Mouse (Mus musculus): Measurements from ENCODE around the gene Adk.
A peak's percentile ranks its signal among the peaks of the same experiment; 100 is the strongest.

The Adk gene

DNA sequence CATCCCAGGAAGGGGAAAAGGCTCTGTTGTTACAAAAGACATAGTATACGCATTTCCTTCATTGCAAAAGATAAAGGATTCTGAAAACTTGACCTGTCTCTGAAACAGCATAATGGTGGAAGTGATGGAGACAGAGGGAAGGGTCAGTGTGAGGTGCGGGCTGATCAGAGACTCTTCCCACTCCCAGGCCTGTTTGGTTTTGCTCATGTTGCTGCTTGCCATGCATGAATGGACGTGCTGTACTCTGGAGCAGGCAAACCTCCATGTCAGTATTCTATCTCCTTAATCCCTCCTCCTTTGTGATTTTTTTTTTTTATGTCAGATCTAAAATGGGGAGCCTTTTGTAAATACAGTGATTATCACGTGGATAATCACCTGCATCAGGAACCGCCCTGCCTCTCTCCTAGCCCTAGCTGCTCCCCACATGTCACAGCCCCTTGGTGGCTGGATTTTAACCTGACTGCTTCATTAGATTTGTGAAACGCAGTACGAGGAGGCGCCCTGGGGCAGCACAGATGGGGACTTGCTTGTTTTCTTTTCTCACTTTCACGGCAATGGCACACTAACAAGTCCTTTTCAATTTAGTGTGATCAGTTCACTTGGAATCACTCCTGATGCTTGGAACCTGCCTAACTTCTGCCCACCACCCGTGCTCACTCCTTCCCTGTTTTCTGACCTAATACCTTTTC lies 307.0 kb downstream of the Adk start:
- DNase-seq = peak; percentile 3

DNA sequence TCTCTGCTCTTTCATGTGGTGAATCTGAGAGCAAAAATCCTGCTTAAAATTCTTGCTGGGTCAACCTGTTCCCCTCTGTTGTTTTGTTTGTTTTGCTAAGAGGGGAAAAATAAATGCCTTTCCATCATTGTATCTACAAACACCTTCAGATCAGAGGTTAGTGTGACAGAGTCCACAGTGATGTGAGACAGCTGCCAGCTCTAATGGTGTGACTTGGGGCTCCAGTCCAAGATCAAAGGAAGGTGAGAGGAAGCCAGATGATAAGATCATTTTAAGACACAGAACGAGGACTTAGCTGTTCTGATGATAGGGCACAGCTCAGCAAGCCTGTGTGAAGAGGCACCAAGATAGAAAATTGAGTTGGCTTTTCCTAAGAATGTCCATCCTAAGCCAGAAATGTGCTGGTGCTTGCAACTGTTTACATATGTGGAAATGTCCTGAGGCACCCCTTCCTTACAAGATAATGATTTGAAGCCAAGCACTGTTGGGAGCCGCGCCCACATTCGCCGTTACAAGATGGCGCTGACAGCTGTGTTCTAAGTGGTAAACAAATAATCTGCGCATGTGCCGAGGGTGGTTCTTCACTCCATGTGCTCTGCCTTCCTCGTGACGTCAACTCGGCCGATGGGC lies 307.6 kb downstream of the Adk start:
- DNase-seq = no peak

GRCm38 (mm10) chr14:21367095-21367494 lies 314.7 kb downstream of the Adk start:
- DNase-seq = no peak

- DNase-seq = no peak
These were observed 316.2 kb downstream of the Adk start for GRCm38 (mm10) chr14:21368622-21369021.

GRCm38 (mm10) chr14:21369127-21369526 lies 316.8 kb downstream of the Adk start:
- DNase-seq = peak; percentile 9

- DNase-seq = no peak
These were observed 319.6 kb downstream of the Adk start for GRCm38 (mm10) chr14:21371946-21372345.

- DNase-seq = no peak
These were observed 320.3 kb downstream of the Adk start for GRCm38 (mm10) chr14:21372689-21373088.

DNA sequence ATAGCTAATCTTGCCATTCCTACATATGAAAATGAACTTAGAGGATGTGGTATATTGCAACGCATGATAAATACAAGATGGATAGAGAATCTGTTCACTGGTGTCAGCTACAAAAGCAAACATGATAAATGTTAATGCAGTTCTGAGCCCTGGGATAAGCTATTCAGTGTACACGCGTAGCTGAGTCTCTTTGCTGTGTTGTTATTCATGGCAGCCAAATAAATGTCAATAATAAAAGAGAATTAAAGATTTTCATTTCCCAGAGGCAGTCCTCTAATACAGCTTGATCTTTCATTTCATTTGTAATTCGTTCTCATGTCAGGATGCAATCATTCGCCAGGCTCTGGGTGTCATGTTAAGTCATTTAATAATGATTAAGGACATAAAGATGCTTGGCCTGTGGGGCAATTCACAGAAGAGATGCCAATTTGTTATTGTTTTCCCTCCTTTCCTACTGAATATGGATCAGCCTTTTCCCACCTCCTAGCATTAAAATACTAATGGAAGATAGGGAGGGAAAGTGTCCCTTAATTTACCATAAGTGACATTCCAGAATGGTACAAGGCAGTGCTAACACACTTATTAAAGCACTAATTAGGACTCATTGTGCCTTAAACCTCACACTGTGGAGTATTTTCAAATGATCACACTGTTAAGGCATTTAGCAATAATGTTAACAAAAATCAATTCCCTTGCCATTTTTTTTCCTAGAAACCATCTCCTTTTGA lies 331.5 kb downstream of the Adk start:
- no peak for DNase-seq

DNA sequence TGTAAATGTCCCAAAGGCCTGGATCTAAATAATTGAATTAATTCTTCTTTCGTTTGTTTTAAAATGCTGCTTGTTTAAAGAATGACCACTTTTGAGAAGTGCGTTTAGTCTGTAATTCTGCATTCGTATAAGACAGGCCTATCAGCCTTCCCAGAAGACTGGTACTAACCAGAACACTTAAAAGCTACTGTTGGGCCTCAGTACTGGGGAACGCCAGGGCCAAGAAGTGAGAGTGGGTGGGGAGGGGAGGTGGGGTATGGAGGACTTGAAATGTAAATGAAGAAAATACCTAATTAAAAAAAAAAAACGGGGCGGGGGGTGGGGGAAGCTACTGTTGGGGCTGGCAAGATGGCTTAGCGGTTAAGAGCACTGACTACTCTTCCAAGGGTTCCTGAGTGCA lies 347.1 kb downstream of the Adk start:
- DNase-seq = no peak

DNA sequence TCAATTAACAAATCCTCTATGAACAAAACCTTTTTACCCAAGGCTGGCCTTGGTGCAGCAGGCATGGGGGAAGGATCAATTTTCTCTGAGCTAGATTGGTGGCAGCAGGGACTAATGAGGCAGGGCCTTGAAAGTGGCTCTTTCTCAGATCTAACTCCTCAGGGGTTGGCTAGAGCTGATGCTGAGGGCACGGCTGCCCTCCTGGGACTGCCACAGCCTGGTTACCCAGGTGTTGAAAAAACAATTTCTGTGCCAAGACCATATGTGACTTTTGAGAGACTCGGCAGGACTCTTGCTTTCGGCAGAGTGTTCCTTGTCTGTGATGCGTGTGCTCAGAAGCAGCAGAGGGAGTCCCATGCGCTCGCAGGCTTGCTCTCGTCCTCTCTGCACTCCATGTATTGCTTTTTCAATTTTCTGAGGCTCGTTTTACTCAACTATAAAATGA lies 349.8 kb downstream of the Adk start:
- no peak for DNase-seq

- no peak for DNase-seq
These were observed 350.4 kb downstream of the Adk start for GRCm38 (mm10) chr14:21402621-21403405.

DNA sequence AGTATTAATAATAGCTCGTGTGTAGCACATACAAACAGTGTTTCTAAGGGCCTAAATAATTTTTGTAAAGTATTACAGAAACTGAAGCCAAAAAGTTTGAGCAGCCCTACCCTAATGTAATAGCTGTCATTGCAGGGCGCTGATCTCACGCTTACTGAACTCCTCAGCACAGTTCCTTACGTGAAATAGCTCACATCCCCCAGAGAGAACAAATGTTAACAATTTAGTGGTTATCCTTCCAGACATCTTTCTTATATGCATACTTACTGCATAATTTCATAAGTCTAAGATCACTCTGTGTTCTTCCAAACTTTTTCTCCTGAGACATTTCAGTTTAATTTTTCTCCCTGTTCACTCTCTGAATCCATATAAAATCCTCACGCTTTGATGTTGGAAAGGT lies 354.6 kb downstream of the Adk start:
- no peak for DNase-seq

GRCm38 (mm10) chr14:21408846-21409245 lies 356.5 kb downstream of the Adk start:
- DNase-seq = no peak

DNA sequence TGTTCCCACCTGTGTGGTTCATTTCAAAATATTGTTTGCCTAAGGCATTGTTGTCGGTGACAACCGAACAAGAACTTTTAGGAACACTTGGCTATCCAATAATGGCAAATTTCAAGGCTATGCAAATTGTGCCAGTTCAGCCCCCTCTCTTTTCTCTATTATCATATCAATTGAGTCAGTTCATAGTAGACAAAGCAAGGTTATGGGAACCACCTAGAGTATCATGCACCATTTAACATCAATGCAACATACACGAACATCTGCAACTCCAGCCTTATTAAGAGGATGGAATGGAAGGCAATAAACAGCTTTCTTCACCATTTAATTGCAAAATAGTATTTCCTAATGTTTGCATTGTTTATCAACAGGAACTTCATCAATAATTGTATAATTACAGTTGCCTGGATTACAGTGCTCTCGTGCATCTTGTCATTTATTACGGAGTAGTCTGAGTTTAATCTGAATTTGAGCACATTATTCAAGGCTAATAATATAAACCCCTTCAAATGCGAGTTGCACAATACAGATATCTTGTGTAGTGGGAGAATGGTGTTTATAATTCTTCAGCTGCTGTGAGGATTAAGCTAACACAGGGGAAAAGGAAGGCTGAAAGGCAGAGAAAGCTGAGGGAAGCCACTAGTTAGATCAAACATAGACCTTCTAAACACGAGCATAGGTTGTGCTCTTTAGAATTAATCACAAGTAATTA lies 358.5 kb downstream of the Adk start:
- DNase-seq = no peak

DNA sequence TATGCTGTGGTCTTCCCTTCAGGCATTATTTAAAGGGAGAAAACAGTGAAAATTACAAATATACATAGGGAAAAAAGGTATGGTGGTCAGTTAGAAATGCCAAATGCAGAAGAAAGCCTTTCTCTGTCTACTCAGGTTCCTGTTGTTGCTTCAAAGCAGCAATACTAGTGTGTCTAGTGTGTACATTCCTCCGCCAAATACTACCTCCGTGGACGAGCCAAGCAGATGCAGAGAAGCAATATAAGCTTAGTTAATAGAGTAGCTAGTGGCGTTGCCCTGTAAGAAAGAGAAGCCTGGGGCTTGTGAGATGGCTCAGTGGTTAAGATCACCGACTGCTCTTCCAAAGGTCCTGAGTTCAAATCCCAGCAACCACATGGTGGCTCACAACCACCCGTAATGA lies 359.1 kb downstream of the Adk start:
- no peak for DNase-seq

DNA sequence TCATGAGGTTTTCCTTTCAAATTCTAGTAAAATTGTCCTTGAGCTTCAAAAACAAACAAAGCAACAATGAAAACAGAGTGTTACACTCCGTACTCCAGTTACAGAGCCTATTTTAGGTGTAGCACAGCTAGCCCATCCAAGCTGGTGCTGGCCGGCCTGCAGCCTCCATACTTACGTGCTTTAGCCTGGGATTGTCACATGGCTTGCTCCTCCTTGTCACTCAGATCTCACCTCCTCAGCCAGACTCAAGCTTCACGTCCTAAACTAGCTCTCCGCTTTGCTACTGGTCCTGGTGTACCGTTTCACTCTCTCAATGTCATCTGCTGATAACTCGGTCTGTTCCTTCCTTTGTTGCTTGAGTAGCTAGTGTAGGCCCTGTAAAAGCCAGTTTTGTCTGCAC lies 366.0 kb downstream of the Adk start:
- DNase-seq = no peak

- DNase-seq = no peak
These were observed 375.0 kb downstream of the Adk start for GRCm38 (mm10) chr14:21427369-21427768.

DNA sequence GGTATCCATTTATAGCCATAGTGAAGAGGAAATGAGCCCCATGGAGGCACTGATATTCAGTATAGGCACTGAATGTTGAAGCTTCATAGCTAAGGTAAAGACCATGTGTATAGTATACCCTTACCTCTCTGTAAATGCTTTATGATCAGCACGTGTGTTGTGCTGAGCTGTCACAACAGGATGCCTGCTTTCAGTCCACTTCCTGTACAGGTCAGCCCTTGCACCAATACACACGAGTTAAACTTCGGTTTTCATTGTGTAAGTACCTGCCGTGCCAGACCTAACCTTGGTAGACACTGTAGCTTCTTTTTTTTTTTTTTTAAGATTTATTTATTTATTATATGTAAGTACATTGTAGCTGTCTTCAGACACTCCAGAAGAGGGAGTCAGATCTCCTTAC lies 381.0 kb downstream of the Adk start:
- DNase-seq = no peak

GRCm38 (mm10) chr14:21433995-21434394 lies 381.6 kb downstream of the Adk start:
- no peak for DNase-seq

GRCm38 (mm10) chr14:21434686-21435085 lies 382.3 kb downstream of the Adk start:
- DNase-seq = no peak

DNA sequence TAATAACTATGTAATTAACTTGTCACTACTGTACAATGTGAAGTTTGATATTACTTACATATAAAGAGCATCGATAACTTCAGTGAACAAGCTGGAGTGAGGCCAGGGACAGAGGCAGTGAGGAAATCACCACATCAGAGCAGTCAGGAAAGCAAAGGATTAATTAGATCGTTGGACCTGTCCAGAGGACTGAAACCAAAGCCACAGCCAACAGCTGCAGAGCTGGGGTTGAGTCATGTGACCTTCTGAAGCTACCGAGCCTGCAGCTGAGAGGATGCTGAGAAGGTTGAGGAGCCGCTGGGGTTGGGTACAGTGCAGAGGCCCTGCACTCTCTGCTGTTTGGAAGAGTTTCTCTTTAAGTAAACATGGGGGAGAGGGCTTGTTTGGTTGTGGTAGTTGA lies 387.4 kb downstream of the Adk start:
- DNase-seq = no peak

- no peak for DNase-seq
These were observed 388.2 kb downstream of the Adk start for GRCm38 (mm10) chr14:21440526-21440925.

Measured in cerebellum, adult 8-10 months (tissue).